Mouse (Mus musculus): ENCODE measurements around the gene Rap2b. TPM values are rescaled to one million over a fixed set of nuclear protein-coding genes. Genes with fewer than 3 reads are reported as not detected.

Rap2b gene
- polyA plus RNA-seq (2017; shearing (Covaris generic)), result 2.4 TPM

GRCm38 (mm10) chr3:61361338-61361737 is at the start of gene Rap2b:
Rap2b (plus strand) TSS chr3:61361638.

GRCm38 (mm10) chr3:61365779-61366373 is 4.4 kb downstream of the Rap2b start, which contains the start of gene B430305J03Rik:
B430305J03Rik (minus strand) TSS chr3:61365951.

Other genes with a start within 250 kb of the Rap2b start
- 0.65 TPM for gene B430305J03Rik, start 4.3 kb downstream of the Rap2b start, polyA plus RNA-seq (2017; shearing (Covaris generic))